Mouse (Mus musculus): ENCODE data around the gene Vps26b.

The Vps26b gene

GRCm38 (mm10) chr9:27029828-27030762, at the start of gene Vps26b, which contains the start of gene Ncapd3:
Gene Vps26b (minus strand): TSS chr9:27030065.
Gene Ncapd3 (plus strand): TSS chr9:27030175.
- peak; percentile 96 for DNase-seq (ENCODE audit: low spot score in 2 of 2)

GRCm38 (mm10) chr9:27075812-27076211, 45.9 kb upstream of the Vps26b start:
- DNase-seq (ENCODE audit: low spot score in 2 of 2), result no peak

GRCm38 (mm10) chr9:27074677-27075076, 44.8 kb upstream of the Vps26b start:
- no peak for DNase-seq (ENCODE audit: low spot score in 2 of 2)

- DNase-seq (ENCODE audit: low spot score in 2 of 2), result no peak
These were observed 41.0 kb upstream of the Vps26b start for GRCm38 (mm10) chr9:27070895-27071294.

GRCm38 (mm10) chr9:27058341-27058740, 28.5 kb upstream of the Vps26b start:
- peak; percentile 37 to 79 for DNase-seq (ENCODE audit: low spot score in 2 of 2)

- DNase-seq (ENCODE audit: low spot score in 2 of 2), result no peak
These were observed 19.6 kb upstream of the Vps26b start for GRCm38 (mm10) chr9:27049492-27049891.

GRCm38 (mm10) chr9:27043892-27044291, 14.0 kb upstream of the Vps26b start:
- DNase-seq (ENCODE audit: low spot score in 2 of 2), result no peak

GRCm38 (mm10) chr9:27030763-27031100, 867 bp upstream of the Vps26b start:
- DNase-seq (ENCODE audit: low spot score in 2 of 2), result no peak

GRCm38 (mm10) chr9:27029022-27029827, 640 bp downstream of the Vps26b start:
- DNase-seq (ENCODE audit: low spot score in 2 of 2), result peak; percentile 67 to 72

- DNase-seq (ENCODE audit: low spot score in 2 of 2), result no peak
These were observed 3.2 kb downstream of the Vps26b start for GRCm38 (mm10) chr9:27026708-27027107.

- no peak for DNase-seq (ENCODE audit: low spot score in 2 of 2)
These were observed 6.2 kb downstream of the Vps26b start for GRCm38 (mm10) chr9:27023681-27024080.

GRCm38 (mm10) chr9:27018961-27019360, 10.9 kb downstream of the Vps26b start:
- DNase-seq (ENCODE audit: low spot score in 2 of 2), result no peak

- no peak for DNase-seq (ENCODE audit: low spot score in 2 of 2)
These were observed 18.3 kb downstream of the Vps26b start for GRCm38 (mm10) chr9:27011572-27011971.

GRCm38 (mm10) chr9:27009231-27009630, 20.6 kb downstream of the Vps26b start:
- DNase-seq (ENCODE audit: low spot score in 2 of 2), result no peak

GRCm38 (mm10) chr9:27006866-27007265, 23.0 kb downstream of the Vps26b start:
- DNase-seq (ENCODE audit: low spot score in 2 of 2), result no peak

- DNase-seq (ENCODE audit: low spot score in 2 of 2), result no peak
These were observed 23.9 kb downstream of the Vps26b start for GRCm38 (mm10) chr9:27005933-27006332.

GRCm38 (mm10) chr9:27005231-27005630, 24.6 kb downstream of the Vps26b start:
- no peak for DNase-seq (ENCODE audit: low spot score in 2 of 2)

GRCm38 (mm10) chr9:26999461-27000395, 30.1 kb downstream of the Vps26b start, which contains the start of the genes Acad8 and Thyn1:
Gene Acad8 (minus strand): TSS chr9:26999566.
Gene Thyn1 (plus strand): TSS chr9:26999710.
- peak; percentile 95 to 97 for DNase-seq (ENCODE audit: low spot score in 2 of 2)

- no peak for DNase-seq (ENCODE audit: low spot score in 2 of 2)
These were observed 31.0 kb downstream of the Vps26b start for GRCm38 (mm10) chr9:26998669-26999460.

GRCm38 (mm10) chr9:26997501-26997900, 32.4 kb downstream of the Vps26b start:
- no peak for DNase-seq (ENCODE audit: low spot score in 2 of 2)
